9 mouse cellular contexts compared by ENCODE assay signal in the genomic region with DNA sequence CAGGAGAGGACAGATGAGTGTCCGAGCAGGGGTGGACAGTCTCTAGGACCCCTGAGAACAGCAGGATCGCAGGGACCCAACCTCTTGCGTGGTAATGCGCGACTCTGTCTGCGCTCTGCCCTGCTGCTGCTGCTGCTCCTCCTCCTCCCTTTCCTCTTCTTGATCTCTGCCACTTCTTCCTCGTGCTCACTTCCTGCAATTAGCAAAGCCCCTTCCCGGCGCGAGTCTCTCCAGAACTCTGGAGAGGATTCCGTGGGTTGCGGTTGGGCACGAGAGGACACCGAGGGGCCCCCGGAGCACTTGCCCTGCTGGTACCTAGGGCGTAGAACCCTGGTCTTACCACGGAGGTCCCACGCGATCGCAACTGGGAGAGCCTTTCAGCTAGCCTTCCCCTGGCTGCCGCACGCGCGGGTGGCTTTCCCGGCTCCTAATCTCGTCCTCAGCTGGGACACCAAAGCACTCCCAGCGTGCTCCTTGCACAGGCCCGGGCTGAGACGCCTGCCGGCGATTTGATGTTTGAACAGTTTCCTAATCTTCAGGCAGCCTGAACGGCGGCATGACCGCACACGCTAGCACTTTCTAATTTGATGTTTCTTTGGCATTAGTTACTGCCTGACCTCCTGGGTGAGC. TPM values are rescaled to one million over a fixed set of nuclear protein-coding genes. Genes with fewer than 3 reads are reported as not detected.
DNase-seq lines count a peak whose midpoint lies in the region; ATAC-seq lines count a peak whose summit lies in the region.
"Had no signal": no experiment of that assay in that cellular context is flagged by ENCODE, and none has a peak within 500 bp of the region (broad histone marks: within the 10 kb centered on the region; RNA-seq: fewer than 3 reads in every experiment).

A gene (minus strand): TSS at position 484 of the 630 bp plus-strand sequence.

- H3K36me3 ChIP-seq in embryonic facial prominence, embryonic 14.5 days (ENCODE audit: control insufficient read depth, insufficient read depth, low read length), result no peaks in the 10 kb centered on the region
- no peaks in the 10 kb centered on the region for H3K36me3 ChIP-seq in heart, embryonic 12.5 days
- no peaks in the 10 kb centered on the region for H3K36me3 ChIP-seq in liver, embryonic 15.5 days (replicated peaks)
- no peaks in the 10 kb centered on the region for H3K36me3 ChIP-seq in stomach, embryonic 16.5 days (ENCODE audit: control insufficient read depth, insufficient read depth, low read length)

- WGBS in embryonic facial prominence, embryonic 14.5 days, result under 1% methylated on average over 35 of the region's 35 CpGs
- WGBS in heart, embryonic 12.5 days, result under 1% methylated on average over 35 of the region's 35 CpGs
- under 1% methylated on average over 35 of the region's 35 CpGs for WGBS in liver, embryonic 15.5 days (ENCODE audit: insufficient replicate concordance)
- WGBS in stomach, embryonic 16.5 days, result under 1% methylated on average over 35 of the region's 35 CpGs

- peak within 1 kb of the TSS; percentile 54 for H3K27ac ChIP-seq in embryonic facial prominence, embryonic 14.5 days (replicated peaks; ENCODE audit: low read depth, low read length)
- no peak within 1 kb of the TSS for H3K27ac ChIP-seq in heart, embryonic 12.5 days (ENCODE audit: poor library complexity, severe bottlenecking)
- no peak within 1 kb of the TSS for H3K27ac ChIP-seq in liver, embryonic 15.5 days (replicated peaks)
- H3K27ac ChIP-seq in stomach, embryonic 16.5 days (ENCODE audit: low read length), result peak within 1 kb of the TSS; percentile 92

- ATAC-seq in embryonic facial prominence, embryonic 14.5 days (ENCODE audit: low read depth), result peak; percentile 89
- peak; percentile 63 for ATAC-seq in heart, embryonic 12.5 days (ENCODE audit: insufficient number of reproducible peaks, low FRiP score)
- ATAC-seq in liver, embryonic 15.5 days (ENCODE audit: insufficient read depth), result no peak
- peak; percentile 88 for ATAC-seq in stomach, embryonic 16.5 days (ENCODE audit: insufficient read depth, low FRiP score)

- DNase-seq in gastrocnemius, adult 18-20 months (ENCODE audit: low spot score), result peak; percentile 9
- no peak for DNase-seq in gastrocnemius, adult 8-10 months (ENCODE audit: low spot score in 2 of 2)
- peak; percentile 88 for DNase-seq in embryonic facial prominence, embryonic 14.5 days (ENCODE audit: low spot score)
- DNase-seq in kidney, adult 9 months, result peak; percentile 60
- peak; percentile 53 for DNase-seq in naive thymus-derived CD4-positive, alpha-beta T cell, adult 2 months (ENCODE audit: low read depth)

- H3K4me1 ChIP-seq in embryonic facial prominence, embryonic 14.5 days (ENCODE audit: control insufficient read depth, insufficient read depth, low read length), result no peaks in the 10 kb centered on the region
- H3K4me1 ChIP-seq in heart, embryonic 12.5 days (replicated peaks), result no peaks in the 10 kb centered on the region
- 0 out of 2 replicates have a peak, but pooled peaks cover 4% of the 10 kb centered on the region for H3K4me1 ChIP-seq in liver, embryonic 15.5 days (replicated peaks)
- no peaks in the 10 kb centered on the region for H3K4me1 ChIP-seq in stomach, embryonic 16.5 days (ENCODE audit: control insufficient read depth, insufficient read depth, low read length)

- peak within 1 kb of the TSS; percentile 68 for H3K9ac ChIP-seq in embryonic facial prominence, embryonic 14.5 days (ENCODE audit: low read depth, low read length)
- H3K9ac ChIP-seq in heart, embryonic 12.5 days, result peak within 1 kb of the TSS; percentile 73
- H3K9ac ChIP-seq in liver, embryonic 15.5 days, result no peak within 1 kb of the TSS
- H3K9ac ChIP-seq in stomach, embryonic 16.5 days (ENCODE audit: low read length), result peak within 1 kb of the TSS; percentile 81

- peak within 1 kb of the TSS; percentile 58 for H3K4me3 ChIP-seq in embryonic facial prominence, embryonic 14.5 days (ENCODE audit: low read depth, low read length)
- H3K4me3 ChIP-seq in heart, embryonic 12.5 days, result peak within 1 kb of the TSS; percentile 58
- H3K4me3 ChIP-seq in liver, embryonic 15.5 days (replicated peaks), result peak within 1 kb of the TSS; percentile 51
- H3K4me3 ChIP-seq in stomach, embryonic 16.5 days (replicated peaks; ENCODE audit: low read length), result peak within 1 kb of the TSS; percentile 61

- no peaks in the 10 kb centered on the region for H3K9me3 ChIP-seq in embryonic facial prominence, embryonic 14.5 days (ENCODE audit: control insufficient read depth, low read length)
- H3K9me3 ChIP-seq in heart, embryonic 12.5 days (replicated peaks), result no peaks in the 10 kb centered on the region
- no peaks in the 10 kb centered on the region for H3K9me3 ChIP-seq in liver, embryonic 15.5 days (replicated peaks)
- H3K9me3 ChIP-seq in stomach, embryonic 16.5 days (replicated peaks; ENCODE audit: control insufficient read depth, low read length), result no peaks in the 10 kb centered on the region

- H3K4me2 ChIP-seq in embryonic facial prominence, embryonic 14.5 days (ENCODE audit: low read depth, low read length), result peak within 1 kb of the TSS; percentile 95
- peak within 1 kb of the TSS; percentile 94 for H3K4me2 ChIP-seq in heart, embryonic 12.5 days
- peak within 1 kb of the TSS; percentile 71 for H3K4me2 ChIP-seq in liver, embryonic 15.5 days
- H3K4me2 ChIP-seq in stomach, embryonic 16.5 days (ENCODE audit: low read depth, low read length), result peak within 1 kb of the TSS; percentile 99

- H3K27me3 ChIP-seq in embryonic facial prominence, embryonic 14.5 days (replicated peaks; ENCODE audit: control insufficient read depth, insufficient read depth, low read length), result no peaks in the 10 kb centered on the region
- H3K27me3 ChIP-seq in heart, embryonic 12.5 days (replicated peaks), result peaks cover 36% of the 10 kb centered on the region
- H3K27me3 ChIP-seq in liver, embryonic 15.5 days, result peaks cover 43% of the 10 kb centered on the region
- peaks cover 6% of the 10 kb centered on the region; the same call in 1 of the 2 replicates for H3K27me3 ChIP-seq in stomach, embryonic 16.5 days (ENCODE audit: control insufficient read depth, insufficient read depth, low read length)

RNA-seq across cellular contexts. Expression of the gene that starts here (rescaled TPM):
- total RNA-seq in gastrocnemius, adult 18-20 months (2021), result not detected
- not detected for total RNA-seq in gastrocnemius, adult 8-10 months (2022)
- 3.2 and 3.6 TPM in 2 replicates for polyA plus RNA-seq in embryonic facial prominence, embryonic 14.5 days (2014; fragmentation: Nextera tagmentation; extraction: Ambion mirVana)
- 0.57 and 0.66 TPM in 2 replicates for polyA plus RNA-seq in heart, embryonic 12.5 days (2016; fragmentation: Nextera tagmentation; extraction: Ambion mirVana)
- 0.13 and 0.15 TPM in 2 replicates for polyA plus RNA-seq in liver, embryonic 15.5 days (2015; fragmentation: Nextera tagmentation; extraction: Ambion mirVana)
- polyA plus RNA-seq in stomach, embryonic 16.5 days (2015; fragmentation: Nextera tagmentation; extraction: Ambion mirVana), result 5.8 and 6.1 TPM in 2 replicates
- total RNA-seq: MEL had no signal

Comparison
In these comparisons a context has a peak if more than half of its experiments do, and no peak if none do; other contexts are left out.
1. Peak in DNase-seq in gastrocnemius, adult 18-20 months; RNA of the gene not detected or under 1 TPM.
2. Peak in ATAC-seq, H3K4me3 ChIP-seq, H3K9ac ChIP-seq and H3K4me2 ChIP-seq in heart, embryonic 12.5 days; RNA of the gene not detected or under 1 TPM.
3. DNase-seq: peak in embryonic facial prominence, embryonic 14.5 days (single experiment), kidney, adult 9 months (single experiment) and naive thymus-derived CD4-positive, alpha-beta T cell, adult 2 months (single experiment); none in gastrocnemius, adult 8-10 months (0 of 2).
4. H3K27ac ChIP-seq: peak in embryonic facial prominence, embryonic 14.5 days (single experiment) and stomach, embryonic 16.5 days (single experiment); none in heart, embryonic 12.5 days (single experiment) and liver, embryonic 15.5 days (single experiment).
5. Peak in every context shown above with its lines, with median percentiles within 50 percentile points of each other: H3K4me2 ChIP-seq and H3K4me3 ChIP-seq.